Mouse (Mus musculus) retina, adult 2 months (tissue): ENCODE data around the gene Mcam.

Experiments
- DNase-seq: peaks from one replicate; pipeline ENCODE4 v3.0.0-alpha.2; 2012; ENCODE audit warnings: low read depth, low spot score

Gene Mcam

DNA sequence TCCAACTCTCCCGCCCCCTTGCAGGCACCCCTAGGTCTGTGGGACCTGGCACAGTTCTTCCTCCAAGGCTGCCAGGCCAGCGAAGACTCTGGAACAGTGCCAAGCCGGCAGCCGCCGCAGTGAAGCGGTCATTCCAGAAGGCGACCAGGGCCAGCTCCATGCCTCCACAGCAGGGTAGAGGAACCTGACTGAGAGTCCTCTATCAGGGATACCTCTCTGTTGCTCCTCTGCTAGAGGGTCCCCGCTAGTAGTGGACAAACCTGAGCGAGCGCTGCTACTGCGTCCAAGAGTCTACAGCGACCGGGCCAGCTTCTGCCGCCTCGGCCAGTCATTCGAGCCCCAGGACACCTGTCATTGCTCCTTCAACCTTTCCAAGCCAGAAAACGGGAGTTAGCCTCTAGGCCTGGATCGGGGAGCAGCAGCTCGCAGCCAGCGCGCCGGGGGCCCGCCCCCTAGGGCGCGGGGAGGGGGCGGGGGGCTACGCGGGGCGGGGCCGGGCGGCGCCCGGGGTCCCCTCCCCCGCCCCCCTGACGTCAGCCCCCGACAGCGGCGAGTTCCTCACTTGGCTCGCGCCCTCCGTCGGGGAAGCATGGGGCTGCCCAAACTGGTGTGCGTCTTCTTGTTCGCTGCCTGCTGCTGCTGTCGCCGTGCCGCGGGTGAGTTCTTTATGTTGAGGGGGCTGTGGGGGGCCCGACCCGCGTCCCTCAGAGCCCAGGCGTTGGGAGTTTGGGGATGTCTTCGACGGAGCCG, at the start of gene Mcam:
TSS of gene Mcam (plus strand) at position 369 of the 750 bp plus-strand sequence.
- no peak for DNase-seq

DNA sequence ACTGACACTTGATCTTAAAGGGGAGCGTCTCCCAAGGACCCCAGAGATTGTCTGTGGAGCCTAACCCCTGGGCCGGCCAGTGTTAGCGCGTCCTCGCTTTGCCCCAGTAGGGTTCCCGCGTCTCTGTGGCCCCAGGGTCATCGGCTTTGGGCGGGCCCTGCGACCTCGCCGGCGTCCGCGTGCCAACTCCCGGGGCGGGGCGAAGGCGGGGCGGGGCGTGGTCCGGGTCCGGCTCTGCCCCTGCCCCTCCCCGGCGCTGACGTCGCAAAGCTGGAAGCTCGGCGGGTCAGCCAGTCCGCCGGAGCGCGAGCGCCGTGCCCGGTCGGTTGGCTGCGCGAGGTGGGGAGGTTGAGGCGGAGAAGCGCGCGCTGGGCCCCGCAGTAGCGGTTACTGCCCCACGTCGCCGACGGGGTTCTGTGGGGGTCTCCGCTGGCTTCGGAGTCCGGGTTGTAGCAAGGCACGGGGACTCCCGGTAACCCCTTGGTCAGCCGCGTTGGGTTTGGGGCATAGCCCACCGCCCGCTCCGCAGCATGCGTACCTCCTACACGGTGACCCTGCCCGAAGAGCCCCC, 49.5 kb upstream of the Mcam start:
- DNase-seq = peak; percentile 88

DNA sequence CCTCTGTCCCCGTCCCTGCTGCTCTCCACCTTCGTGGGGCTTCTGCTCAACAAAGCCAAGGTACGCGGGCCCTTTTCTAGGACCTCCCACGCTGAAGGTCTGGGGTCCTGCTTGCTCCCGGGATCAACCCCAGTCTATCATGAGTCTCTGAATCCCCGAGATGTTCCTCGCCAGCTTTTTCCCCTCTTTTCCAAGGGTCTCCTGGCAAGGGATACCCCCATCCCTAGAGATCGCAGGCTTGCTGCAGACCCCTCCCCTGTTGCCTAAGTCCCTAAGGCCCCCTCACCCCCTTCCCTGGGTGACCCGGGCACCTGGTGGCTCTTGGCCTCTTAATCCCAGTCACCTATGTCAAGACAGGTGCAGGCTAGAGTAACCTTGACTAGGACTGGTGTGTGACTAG, 49.0 kb upstream of the Mcam start:
- DNase-seq = no peak

DNA sequence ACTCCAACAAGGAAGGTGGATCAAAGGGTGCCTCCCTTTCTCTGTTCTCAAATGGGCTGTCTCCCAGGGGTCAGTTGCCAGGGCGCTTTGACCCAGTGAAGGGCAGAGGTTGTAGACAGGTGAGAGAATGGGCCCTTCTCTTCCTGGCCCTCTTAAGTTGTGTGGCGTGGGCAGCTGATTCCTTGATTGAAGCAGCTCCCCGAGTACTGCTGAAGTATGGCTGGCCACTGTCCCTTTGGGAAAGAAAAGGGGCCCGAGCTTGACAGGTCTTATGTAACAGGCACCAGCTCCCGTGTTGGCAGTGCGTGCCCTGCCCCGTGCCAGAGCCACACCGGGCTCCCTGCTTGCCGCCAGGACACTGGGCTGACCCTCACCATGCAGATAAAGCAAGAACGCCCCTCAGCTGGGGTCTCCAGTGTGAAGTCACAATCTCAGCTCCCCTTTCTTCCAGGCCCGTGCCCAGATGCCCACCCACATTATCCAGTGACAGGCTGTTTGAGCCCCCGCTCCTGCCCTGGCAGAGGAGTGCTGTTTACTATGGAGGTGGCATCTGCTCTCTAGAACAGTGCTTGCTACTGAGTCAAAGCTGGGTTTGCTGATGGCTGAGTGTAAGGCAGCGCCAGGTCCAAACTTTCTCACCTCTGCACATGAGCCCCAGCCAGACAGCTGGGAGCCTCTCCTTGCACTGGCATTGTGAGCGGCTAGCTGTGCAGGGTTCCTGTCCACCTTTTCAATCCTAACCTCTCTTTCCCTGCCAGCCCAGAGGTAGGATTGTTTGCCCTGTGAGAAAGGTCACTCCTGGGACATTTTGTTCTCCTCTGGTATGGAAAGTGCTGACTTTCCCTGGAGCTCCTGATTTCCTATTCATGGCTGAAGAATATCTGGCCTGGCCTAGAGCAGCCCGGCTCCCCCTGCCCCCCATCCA, 48.3 kb upstream of the Mcam start:
- DNase-seq = no peak

DNA sequence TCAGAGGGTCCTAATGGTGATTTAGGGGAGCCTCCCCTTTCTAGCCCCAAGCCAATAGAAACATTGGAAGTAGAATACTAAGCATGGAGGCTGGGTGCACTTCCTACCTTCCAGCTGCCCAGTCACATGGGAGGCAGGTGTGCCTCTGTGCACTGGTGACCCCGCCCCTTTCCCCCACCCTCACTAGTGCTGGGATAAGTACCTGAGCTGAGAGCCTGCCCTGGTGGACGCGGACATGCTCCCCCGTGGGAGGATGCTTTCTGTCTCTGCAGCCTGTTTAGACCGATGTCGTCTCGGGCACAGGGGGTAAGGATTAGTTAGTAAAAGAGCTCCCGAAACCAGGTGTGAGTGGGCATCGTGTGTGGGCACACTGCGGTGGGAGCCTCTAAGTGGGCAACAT, 47.3 kb upstream of the Mcam start:
- DNase-seq = no peak

DNA sequence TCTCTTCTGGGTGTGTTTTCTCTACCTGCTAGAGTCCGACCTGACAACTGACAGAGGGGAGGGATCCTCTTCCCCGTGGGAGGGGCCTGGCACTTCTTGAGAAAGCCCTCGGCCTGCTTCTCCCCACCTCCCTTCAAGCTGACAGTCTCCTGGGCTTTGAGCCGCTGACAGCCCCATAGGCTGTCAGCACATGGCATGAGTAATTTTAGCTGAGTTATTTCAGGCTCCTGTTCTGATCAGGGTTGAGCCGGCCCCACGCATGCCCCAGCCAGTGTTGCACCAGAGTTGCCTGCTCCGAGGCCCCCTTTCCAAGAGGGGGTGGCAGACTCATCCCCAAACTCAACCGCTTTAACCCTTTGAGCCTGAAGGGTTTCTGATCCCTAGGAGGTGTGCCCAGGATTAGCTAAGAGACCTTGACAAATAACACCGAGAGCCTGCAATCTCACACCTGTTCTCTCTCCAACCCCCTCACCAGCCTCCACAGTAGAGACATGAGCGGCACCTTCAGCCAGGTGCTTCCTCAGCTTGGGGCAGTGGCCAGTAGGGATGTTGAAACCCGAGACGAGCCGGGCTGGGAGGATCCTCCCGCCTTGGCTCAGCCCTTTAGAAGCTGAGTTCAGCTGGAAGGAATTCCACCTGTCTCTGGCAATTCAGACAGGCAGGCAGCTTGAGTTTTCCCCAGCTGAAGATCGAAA, 46.4 kb upstream of the Mcam start:
- DNase-seq = no peak

DNA sequence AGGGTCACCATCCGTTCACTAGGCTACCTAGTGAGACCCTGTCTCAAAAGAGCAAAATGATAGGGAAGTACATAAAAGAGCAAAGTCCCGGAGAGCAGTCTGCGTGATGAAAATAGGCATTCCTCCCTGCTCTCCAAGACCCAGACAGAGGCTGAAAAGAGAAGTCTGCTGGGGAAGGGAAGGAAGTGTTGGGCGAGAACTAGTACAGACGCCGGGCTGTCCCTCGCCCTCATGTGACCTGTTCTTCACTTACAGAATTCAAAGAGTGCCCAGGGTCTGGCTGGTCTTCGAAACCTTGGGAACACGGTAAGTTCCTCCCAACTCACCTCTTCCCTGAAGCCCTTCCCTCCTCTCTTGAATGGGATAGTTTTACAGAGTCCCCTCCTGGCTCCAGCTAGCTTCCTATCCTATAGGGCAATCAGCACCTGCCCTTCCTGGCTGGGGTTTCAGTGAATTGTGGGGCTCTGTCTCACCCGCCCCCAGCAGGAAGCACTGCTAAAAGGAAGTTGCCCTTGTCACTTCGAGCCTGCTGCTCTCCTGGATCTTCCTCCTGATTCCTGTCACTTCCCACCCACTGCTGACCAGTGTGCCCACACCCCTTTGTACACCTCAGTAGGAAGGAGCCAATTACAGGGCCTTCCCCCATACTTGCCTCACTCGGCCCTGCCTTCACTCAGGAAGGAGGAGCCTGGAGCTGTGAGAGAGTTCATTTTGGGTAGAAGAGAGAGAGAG, 45.2 kb upstream of the Mcam start:
- DNase-seq = no peak

DNA sequence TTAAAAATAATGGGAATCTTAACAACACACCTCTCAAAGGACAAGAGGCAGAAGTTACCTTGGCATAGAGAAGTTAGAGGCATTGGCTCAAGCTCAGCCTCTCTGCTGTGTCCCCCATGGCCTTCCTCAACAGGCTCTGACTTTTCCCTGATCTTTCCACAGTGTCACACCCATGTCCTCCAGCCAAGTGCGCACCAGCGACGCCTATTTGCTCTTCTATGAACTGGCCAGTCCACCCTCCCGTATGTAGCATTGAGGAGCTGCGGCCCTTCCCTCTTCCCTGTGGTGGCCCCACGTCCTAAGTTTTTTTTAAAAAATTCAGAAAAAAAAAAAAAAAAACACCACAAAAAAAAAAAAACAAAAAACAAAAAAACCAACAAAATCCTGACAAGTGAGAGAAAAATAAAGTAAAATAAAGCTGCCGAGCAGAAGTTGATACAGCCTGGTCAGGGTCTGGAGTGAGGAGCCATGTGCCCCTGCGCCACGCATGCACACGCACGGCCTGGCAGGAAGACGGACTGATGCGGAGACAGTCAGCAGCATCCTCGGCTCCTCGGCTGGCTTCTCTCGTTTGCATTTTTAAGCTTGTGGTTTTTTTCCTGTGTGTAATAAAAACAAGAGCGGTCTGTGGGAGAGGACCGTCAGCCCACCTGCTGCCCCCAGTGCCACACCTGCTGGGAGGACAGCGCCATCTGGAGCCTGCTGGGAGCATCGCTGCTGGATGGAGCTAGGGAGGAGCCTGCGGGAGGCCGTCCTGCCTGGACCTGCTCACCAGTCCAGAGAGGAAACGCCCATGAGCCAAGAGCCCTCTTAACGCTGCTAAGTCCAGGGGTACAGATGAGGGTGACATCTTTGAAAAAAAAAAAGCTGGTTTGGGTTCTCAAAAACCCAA, 40.4 kb upstream of the Mcam start:
- no peak for DNase-seq

DNA sequence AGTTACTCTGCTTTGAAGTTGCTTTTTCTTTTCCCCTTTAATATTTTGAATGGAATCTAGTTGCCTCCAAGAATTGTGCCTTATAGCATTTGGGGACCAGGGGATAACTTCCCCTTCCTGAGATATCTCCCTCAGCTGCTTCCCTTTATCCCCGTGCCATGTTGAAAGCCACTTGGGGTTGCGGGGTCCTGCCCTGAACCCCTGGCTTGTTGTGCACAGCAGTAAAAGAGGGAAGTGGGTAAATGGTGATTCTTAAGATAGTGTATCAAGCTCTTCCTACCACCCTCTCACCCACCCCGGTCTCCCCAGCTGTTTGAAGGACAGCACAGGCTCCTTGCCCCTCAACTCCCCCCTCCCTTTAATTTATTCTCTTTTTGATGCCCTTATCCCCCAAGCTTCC, 39.5 kb upstream of the Mcam start:
- DNase-seq = no peak

DNA sequence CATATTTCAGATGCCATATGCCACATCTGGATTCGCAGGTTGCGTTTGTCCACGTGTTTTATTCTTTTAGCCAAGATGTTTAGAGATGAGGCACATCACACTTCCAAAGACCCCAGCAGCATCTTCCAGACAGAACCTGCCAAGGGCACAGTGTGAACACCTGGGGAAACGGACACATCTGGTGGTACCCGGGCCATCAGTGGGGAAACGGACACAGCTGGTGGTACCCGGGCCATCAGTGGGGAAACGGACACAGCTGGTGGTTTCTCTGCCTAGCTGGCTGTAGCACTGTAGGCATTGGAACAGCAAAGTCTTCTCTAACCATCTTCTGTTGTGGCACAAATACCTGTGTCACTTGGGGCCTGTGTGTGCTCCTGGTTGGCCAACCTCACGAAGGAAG, 38.5 kb upstream of the Mcam start:
- no peak for DNase-seq

DNA sequence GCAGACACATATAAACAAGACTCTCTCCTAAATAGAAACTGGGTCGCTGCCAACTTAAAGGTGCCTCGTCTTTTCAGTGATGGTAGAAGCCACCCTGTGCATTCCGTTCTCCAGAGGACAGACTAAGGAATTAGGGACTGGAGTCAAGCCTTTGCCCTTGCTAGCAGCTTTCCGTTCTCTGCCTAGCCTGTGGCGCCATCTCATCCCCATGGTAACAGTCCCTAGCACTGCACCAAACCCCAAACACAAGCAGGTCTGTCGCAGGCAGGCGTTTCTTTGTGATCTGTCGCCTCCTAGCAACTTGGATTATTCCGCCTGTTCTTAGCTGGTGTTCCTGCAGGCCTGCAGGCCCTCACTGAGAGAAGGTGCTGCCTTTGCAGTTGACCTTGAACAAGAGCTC, 37.7 kb upstream of the Mcam start:
- DNase-seq = no peak

DNA sequence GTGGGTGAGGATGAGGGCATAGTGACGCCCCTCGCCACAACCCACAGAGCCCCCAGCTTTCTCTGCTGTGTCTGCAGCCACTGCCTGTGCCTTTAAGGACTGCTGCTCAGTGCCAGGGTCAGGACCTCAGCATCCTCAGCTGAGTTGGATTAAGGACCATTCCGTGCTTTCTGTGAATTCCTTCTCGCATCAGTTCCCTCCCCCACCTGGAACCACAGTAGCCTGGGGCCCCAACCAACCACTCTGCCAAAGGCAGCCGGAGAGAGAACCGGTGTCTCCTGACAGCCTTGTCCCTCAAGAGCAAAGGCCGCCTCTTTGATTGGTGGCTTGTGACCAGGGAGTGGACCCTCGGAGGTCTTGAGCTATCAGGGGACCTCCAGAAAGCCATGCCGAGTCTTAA, 32.8 kb upstream of the Mcam start, which contains the start of gene Mfrp:
TSS of gene Mfrp (plus strand) at position 240 of the 400 bp plus-strand sequence.
- DNase-seq = no peak

DNA sequence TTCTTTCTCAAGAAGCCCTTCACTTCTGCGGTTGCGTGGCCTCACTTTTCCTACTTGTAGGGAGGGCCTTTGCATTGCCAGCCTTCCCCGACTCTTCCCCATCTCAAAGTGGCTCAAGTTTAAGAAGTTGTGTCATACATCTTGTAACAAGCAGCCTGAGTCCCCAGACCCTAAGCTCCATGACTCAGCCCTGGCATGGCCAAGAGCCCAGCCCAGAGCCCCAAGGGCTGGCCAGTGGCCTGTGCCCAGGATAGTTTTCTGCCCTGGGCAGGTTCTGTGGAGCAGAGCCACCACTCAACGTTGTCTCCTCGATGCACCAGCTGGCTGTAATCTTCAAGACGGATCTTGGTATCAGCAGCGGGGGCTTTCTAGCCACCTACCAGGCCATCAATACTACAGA, 29.4 kb upstream of the Mcam start:
- DNase-seq = no peak

DNA sequence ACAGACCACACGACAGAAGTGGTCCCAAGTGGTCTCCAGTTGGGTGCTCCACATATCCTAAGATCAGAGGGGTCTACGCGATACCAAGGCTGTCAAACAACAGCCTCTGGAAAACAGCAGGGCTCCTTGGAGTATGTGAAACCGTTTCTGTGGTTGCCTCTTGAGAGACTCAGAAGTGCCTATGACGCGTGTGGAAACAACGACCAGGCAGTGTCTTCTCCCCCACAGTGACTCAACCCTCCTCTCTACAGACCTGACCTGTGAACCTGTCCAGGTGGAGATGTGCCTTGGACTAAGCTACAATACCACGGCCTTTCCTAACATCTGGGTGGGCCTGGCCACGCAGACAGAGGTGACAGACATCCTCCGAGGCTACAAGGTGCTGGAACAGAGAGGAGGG, 28.5 kb upstream of the Mcam start:
- no peak for DNase-seq

DNA sequence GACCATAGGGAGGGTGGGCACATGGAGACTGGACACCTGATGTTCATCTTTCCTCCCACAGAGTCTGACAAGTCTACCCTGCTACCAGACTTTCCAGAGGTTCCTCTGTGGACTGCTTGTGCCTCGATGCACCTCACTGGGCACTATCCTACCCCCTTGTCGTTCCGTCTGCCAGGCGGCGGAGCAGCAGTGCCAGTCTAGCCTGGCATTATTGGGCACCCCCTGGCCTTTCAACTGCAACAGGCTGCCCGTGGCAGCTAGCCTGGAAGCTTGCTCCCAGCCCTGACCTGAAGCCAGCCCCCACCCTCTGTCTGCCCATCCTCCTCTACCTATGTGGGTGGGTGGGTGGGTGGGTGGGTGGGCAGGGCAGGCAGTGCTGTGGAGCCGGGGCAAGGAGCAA, 28.1 kb upstream of the Mcam start:
- DNase-seq = no peak

DNA sequence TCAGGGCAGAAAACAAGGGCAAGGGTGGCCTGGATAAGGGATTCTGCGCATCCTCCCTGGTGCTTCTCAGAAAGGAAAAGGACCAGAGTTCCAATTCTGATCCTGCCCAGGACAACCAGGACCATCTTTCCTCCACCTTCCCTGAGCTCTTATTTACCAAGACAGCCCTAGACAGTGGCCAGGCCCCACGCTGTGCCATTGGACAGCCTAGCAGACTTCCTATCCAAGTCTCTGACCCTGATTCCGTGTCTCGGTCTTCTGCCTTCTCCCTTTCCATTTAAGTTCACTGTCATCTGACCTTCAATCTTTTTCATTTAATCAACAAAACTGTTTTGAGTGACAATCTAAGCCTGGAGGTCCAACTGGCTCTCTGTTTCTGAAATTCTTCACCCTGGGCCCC, 27.7 kb upstream of the Mcam start:
- no peak for DNase-seq

DNA sequence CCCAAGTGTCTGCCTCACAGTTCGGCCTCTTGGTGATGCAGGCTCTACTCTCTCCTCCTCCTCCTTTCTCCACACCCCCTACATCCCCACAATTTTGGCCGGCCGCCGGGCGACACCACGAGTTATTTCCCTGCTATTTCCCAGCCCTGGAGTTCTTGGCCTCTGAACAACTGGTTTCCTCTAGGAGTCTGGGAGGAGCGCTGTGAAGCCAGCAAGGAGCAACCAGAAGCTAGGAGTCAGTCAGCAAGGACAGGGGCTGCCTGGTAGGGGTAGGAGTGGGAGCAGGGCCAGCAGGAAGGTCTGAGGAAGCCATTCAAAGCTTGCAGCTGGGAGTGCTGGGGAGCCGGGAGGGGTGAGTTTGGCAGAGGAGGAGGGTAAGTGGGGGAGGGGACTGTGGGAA, 27.2 kb upstream of the Mcam start, which contains the start of gene C1qtnf5:
TSS of gene C1qtnf5 (plus strand) at position 136 of the 400 bp plus-strand sequence.
- DNase-seq = no peak

DNA sequence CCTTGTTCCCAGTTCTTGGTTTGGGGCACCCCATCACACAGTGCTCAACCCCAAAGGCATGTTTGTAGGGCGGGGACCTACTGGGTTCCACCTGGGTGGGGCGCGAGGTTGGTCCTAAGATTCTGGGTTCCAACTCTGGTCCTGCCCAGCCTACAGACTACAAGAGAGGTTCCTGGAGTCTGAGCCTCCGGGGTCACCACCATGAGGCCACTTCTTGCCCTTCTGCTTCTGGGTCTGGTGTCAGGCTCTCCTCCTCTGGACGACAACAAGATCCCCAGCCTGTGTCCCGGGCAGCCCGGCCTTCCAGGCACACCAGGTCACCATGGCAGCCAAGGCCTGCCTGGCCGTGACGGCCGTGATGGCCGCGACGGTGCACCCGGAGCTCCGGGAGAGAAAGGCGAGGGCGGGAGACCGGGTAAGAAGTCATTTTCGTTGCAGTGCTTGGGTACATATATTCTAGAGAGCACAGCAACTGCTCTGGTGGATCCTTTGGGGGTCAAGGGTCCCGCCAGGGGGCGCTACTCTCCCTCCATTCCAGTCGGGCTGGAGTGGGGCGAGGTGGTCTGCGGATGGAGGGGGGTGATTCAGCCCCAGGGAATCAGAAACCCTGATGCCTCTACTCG, 26.6 kb upstream of the Mcam start:
- no peak for DNase-seq

DNA sequence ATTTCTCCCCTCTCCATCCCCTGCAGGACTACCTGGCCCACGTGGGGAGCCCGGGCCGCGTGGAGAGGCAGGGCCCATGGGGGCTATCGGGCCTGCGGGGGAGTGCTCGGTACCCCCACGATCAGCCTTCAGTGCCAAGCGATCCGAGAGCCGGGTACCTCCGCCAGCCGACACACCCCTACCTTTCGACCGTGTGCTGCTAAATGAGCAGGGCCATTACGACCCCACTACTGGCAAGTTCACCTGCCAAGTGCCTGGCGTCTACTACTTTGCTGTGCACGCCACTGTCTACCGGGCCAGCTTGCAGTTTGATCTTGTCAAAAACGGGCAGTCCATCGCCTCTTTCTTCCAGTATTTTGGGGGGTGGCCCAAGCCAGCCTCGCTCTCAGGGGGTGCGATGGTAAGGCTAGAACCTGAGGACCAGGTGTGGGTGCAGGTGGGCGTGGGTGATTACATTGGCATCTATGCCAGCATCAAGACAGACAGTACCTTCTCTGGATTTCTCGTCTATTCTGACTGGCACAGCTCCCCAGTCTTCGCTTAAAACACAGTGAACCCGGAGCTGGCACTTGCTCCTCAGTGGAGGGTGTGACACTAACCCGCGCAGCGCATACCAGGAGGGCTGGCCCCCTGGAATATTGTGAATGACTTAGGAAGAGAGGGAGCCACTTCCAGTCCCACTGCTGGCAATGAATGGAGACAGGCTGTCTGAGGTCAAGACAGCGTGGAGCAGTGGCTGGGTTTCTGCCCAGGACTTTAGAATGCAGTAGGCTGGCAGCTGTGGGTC, 25.8 kb upstream of the Mcam start:
- DNase-seq = no peak
